Mouse (Mus musculus) heart, postnatal 0 days (tissue): ENCODE measurements around the gene Rhob. TPM values are rescaled to one million over a fixed set of nuclear protein-coding genes. Genes with fewer than 3 reads are reported as not detected.

Source experiments
- ATAC-seq: fragments of 200-750 bp; cut with Nextera tagmentation; 2 replicates; pipeline ENCODE4 v1.8.0; 2017; ENCODE audit warnings: low read depth, moderate number of reproducible peaks, moderate library complexity; ENCODE audit not compliant: insufficient read depth
- DNase-seq: peaks from one replicate; pipeline ENCODE4 v3.0.0-alpha.2; 2016; ENCODE audit warnings: low spot score
- H3K27ac ChIP-seq: fragments of 300-500 bp; sonication (generic); 2 replicates; pipeline ENCODE4 v1.5.1; 2014; ENCODE audit warnings: low read depth, mild to moderate bottlenecking
- H3K27me3 ChIP-seq: fragments of 300-500 bp; sonication (generic); 2 replicates; pipeline ENCODE4 v1.6.1; 2014; ENCODE audit warnings: low read length, mixed read lengths; ENCODE audit not compliant: control insufficient read depth, insufficient read depth
- H3K36me3 ChIP-seq: fragments of 300-500 bp; sonication (generic); replicated peaks from 2 replicates; pipeline ENCODE4 v1.6.1; 2014; ENCODE audit warnings: low read length, mixed read lengths; ENCODE audit not compliant: control insufficient read depth, insufficient read depth
- H3K4me1 ChIP-seq: fragments of 300-500 bp; sonication (generic); 2 replicates; pipeline ENCODE4 v1.6.1; 2014; ENCODE audit warnings: antibody characterized with exemption; ENCODE audit not compliant: control insufficient read depth, insufficient read depth
- H3K4me2 ChIP-seq: fragments of 300-500 bp; sonication (generic); 2 replicates; pipeline ENCODE4 v1.6.1; 2014; ENCODE audit warnings: low read depth, mild to moderate bottlenecking, low read length, moderate library complexity
- H3K4me3 ChIP-seq: fragments of 300-500 bp; sonication (generic); 2 replicates; pipeline ENCODE4 v1.5.1; 2014; ENCODE audit warnings: low read depth, low read length
- H3K9ac ChIP-seq: fragments of 300-500 bp; sonication (generic); replicated peaks from 2 replicates; pipeline ENCODE4 v1.6.1; 2014; ENCODE audit warnings: low read depth, low read length, mixed read lengths
- H3K9me3 ChIP-seq: fragments of 300-500 bp; sonication (generic); replicated peaks from 2 replicates; pipeline ENCODE4 v1.6.1; 2016; ENCODE audit warnings: low read length; ENCODE audit not compliant: control insufficient read depth
- CTCF ChIP-seq: IDR thresholded peaks from 2 replicates; pipeline ENCODE4 v1.5.1; 2016; ENCODE audit warnings: antibody characterized with exemption, control low read depth, low read depth
- EP300 ChIP-seq: IDR thresholded peaks from 2 replicates; pipeline ENCODE4 v1.6.1; 2016; ENCODE audit warnings: antibody characterized with exemption, low read depth
- WGBS: fragments of 180-500 bp; shearing (Covaris S2); extraction: QIAGEN DNeasy Blood & Tissue Kit; methylation state at CpG from one replicate; pipeline ENCODE4 v1.1.7; 2014; 5-methylcytosine and 5-hydroxymethylcytosine counted together
- polyA plus RNA-seq: library from polyadenylated mRNA; unstranded; fragments of >200 nt; fragmentation: Nextera tagmentation; extraction: Ambion mirVana; gene quantifications from 2 replicates; pipeline ENCODE4 v1.2.1, GENCODE M21; 2015
- total RNA-seq: library from RNA; depleted of rRNA; stranded (reverse); fragments of >200 nt; gene quantifications from 2 replicates; pipeline ENCODE4 v1.2.3, GENCODE M21; 2014; ENCODE audit warnings: low replicate concordance; rRNA removed

Rhob gene
- total RNA-seq: 202 and 228 TPM in 2 replicates
- polyA plus RNA-seq: 31.4 and 34.2 TPM in 2 replicates

DNA sequence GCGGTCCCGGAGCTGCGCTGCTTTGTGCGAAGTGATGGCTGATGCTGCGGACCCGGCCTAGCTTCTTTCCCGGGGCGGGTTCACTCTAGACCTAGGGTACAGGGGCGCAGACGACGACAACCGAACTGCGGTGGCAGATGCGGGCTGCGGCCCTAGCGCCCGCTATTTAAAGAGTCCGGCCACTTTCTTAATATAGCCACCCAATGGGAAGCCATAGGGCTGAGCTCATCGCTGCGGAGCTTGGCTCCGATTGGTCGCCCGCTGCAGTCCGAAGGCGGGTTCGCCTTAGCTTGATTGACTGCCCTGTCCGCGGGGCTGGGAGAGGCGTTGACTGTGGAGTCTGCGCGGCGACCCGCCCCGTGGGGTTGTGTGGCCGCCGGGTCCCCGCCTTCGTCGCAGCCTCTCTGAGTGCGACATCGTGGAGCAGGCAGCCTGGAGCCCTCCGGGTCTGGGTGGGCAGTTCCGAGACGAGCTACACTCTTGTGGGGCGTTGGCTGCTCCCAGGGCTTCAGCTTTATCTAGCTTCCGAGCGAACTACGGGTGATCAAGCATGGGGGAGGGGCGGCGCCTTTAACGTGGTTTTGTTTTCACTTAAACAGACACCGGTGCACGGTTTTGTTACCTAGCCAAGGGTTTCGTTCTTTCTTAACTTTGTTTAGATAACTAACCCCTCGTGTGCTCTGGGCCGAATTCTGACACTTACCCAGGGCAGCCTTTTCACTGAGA, at the start of gene Rhob:
Gene Rhob, minus strand, starts transcription at position 139 of the 726 bp plus-strand sequence.
- TF ChIP-seq EP300 (peak; percentile 34), CTCF (no peak)
- H3K27ac ChIP-seq: peak within 1 kb of the TSS; percentile 100
- no peaks in the 10 kb centered on the region for H3K9me3 ChIP-seq
- DNase-seq (peak; percentile 97), ATAC-seq (peak; percentile 96)
- H3K27me3 ChIP-seq: no peaks in the 10 kb centered on the region
- peak within 1 kb of the TSS; percentile 97 for H3K9ac ChIP-seq
- peaks cover 17% of the 10 kb centered on the region; the same call in 1 of the 2 replicates for H3K4me1 ChIP-seq
- peak within 1 kb of the TSS; percentile 90 for H3K4me2 ChIP-seq
- H3K4me3 ChIP-seq: peak within 1 kb of the TSS; percentile 83
- H3K36me3 ChIP-seq: no peaks in the 10 kb centered on the region
- WGBS: under 1% methylated on average over 56 of the region's 56 CpGs

DNA sequence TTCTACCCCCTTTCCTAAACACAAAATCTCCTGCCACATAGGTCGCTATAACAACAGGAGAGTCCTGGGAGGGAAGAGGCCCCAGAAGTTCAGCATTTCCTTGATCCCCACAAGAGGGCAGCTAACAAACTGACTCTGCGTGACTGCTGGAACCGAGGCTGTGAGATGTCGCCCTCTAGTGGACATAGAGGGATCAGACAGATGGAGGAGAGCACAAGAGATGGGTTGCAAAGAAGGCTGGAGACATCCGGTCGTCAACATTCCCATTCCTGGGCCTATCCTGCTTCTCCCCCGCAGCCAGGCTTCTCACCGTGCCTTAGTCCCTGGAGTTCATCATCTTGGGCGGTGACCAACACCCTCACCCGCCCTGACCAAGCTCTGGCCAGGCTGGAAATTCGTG, 47.5 kb upstream of the Rhob start:
- Histone ChIP-seq H3K27me3 (no peaks in the 10 kb centered on the region), H3K27ac (no peak overlapping the region), H3K4me1 (no peaks in the 10 kb centered on the region), H3K4me3 (no peak overlapping the region), H3K36me3 (no peaks in the 10 kb centered on the region), H3K9ac (no peak overlapping the region), H3K4me2 (no peak overlapping the region), H3K9me3 (no peaks in the 10 kb centered on the region)
- peak; percentile 76 for ATAC-seq
- WGBS: 14% methylated on average over 11 of the region's 11 CpGs
- TF ChIP-seq CTCF: peak; percentile 100
- no peak for TF ChIP-seq EP300
- peak; percentile 90 for DNase-seq

DNA sequence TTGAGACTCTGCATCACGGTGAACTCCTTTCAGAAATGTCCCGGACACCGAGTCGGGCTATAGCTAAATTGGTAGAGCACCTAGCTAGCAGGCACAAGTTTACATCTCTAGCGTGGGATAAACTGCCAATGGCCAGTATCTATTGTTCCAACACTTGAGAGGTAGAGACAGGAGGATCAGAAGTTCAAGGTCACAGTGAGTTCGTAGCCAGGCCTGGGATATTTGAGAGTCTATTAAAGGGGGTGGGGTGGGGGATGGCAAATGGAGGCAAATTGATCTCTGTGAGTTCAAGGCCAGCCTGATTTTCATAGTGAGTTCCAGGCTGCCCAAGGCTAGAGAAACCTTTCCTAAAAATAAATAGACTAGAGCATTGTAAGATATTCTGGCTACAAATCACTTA, 47.0 kb upstream of the Rhob start:
- Histone ChIP-seq H3K4me1 (no peaks in the 10 kb centered on the region), H3K9ac (no peak overlapping the region)
- DNase-seq: no peak

DNA sequence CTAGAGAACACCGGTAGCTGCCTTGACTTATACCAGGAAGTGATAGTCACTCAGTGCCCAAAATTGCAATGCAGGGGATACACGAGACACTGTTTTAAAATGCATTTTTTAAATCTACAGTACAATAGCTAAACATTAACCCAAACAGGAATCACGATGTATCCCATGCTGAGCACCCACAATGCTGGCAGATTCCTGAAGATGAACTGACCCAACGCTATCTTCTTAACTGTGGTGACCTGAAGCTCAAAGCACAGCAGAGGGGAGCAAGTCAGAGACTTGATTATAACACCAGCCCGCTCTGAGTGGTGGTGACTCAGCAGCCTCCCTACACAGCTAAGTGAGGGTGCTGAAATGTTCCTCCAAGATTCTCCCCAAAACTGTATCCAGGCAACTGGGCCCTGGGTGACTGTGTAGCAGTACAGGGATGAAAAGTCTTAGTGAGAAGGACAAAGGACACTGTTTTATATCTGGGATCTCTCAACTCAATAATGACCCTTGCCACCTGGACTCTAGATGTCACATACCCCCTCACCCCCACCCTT, 45.3 kb upstream of the Rhob start:
- no peak for DNase-seq
- Histone ChIP-seq H3K4me2 (no peak overlapping the region), H3K27me3 (no peaks in the 10 kb centered on the region), H3K4me3 (no peak overlapping the region), H3K27ac (no peak overlapping the region), H3K9me3 (no peaks in the 10 kb centered on the region), H3K9ac (no peak overlapping the region), H3K4me1 (no peaks in the 10 kb centered on the region), H3K36me3 (no peaks in the 10 kb centered on the region)
- 78% methylated on average over 5 of the region's 5 CpGs for WGBS
- no peak for ATAC-seq
- TF ChIP-seq CTCF (no peak), EP300 (no peak)

More for the DNA sequence above, 47.0 kb upstream of the Rhob start:
- H3K27me3 ChIP-seq: no peaks in the 10 kb centered on the region
- no peaks in the 10 kb centered on the region for H3K9me3 ChIP-seq
- 60% methylated on average over 6 of the region's 6 CpGs for WGBS
- TF ChIP-seq EP300: no peak
- no peak for TF ChIP-seq CTCF
- H3K36me3 ChIP-seq: no peaks in the 10 kb centered on the region
- no peak overlapping the region for H3K4me3 ChIP-seq
- no peak for ATAC-seq
- no peak overlapping the region for H3K4me2 ChIP-seq
- no peak overlapping the region for H3K27ac ChIP-seq

DNA sequence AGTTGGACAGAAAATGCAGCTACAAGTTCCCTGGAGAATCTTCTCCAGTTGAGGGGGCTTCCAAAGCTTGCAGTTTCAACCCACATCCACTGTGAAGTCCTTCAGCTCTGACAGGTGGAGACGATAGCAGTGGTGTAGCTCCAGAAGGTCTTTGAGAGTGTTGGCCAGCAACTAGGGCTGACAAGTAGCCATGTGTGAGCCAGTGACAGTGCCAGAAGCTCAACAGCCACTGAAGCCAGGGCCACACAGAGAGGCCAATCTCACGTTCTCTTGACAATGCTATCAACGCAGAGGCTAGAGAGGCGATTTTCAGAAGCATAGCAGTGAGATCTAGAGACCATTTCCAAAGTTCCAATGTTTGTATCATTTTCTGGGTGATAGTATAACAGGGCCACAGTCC, 42.6 kb upstream of the Rhob start:
- ATAC-seq (no peak), DNase-seq (no peak)
- 61% methylated on average over 4 of the region's 4 CpGs for WGBS
- H3K36me3 ChIP-seq: no peaks in the 10 kb centered on the region
- H3K9ac ChIP-seq: no peak overlapping the region
- H3K4me3 ChIP-seq: no peak overlapping the region
- H3K27ac ChIP-seq: no peak overlapping the region
- no peaks in the 10 kb centered on the region for H3K27me3 ChIP-seq
- H3K4me1 ChIP-seq: no peaks in the 10 kb centered on the region
- no peaks in the 10 kb centered on the region for H3K9me3 ChIP-seq
- TF ChIP-seq EP300: no peak
- no peak for TF ChIP-seq CTCF
- H3K4me2 ChIP-seq: no peak overlapping the region

DNA sequence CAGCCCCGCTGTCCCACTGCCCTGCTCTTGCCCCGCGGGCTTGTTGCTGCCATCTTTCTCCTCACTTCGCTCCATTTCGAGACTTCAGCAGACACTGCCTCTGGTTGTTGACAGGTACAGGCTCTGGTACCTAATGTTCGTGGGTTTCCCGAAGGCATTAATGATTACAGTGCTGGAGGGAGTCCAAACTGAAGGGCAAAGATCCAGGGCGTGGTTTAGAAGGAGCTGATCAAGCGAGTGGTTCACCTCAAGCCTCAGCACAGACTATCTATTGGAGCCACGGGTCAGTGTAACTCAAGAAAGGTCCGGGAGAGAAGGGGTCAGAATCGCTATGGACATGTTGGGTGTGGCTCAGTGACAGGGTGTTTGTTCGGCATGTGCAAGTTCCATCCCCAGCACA, 39.7 kb upstream of the Rhob start:
- Histone ChIP-seq H3K27ac (no peak overlapping the region), H3K36me3 (no peaks in the 10 kb centered on the region), H3K4me3 (no peak overlapping the region), H3K4me2 (no peak overlapping the region), H3K4me1 (peaks cover 7% of the 10 kb centered on the region), H3K27me3 (no peaks in the 10 kb centered on the region), H3K9me3 (no peaks in the 10 kb centered on the region), H3K9ac (no peak overlapping the region)
- 66% methylated on average over 13 of the region's 13 CpGs for WGBS
- DNase-seq: no peak
- TF ChIP-seq EP300 (no peak), CTCF (no peak)
- ATAC-seq: no peak
